ENCODE assay signal across 9 mouse cellular contexts in genomic region chr8:115095548-115095947, GRCm38 (mm10).
DNase-seq lines count a peak whose midpoint lies in the region; ATAC-seq and TF ChIP-seq lines count a peak whose summit lies in the region.
"Had no signal": no experiment of that assay in that cellular context is flagged by ENCODE, and none has a peak within 500 bp of the region (broad histone marks: within the 10 kb centered on the region; RNA-seq: fewer than 3 reads in every experiment).

No protein-coding gene starts in this region.

- DNase-seq in layer of hippocampus, adult 11-12 months (ENCODE audit: low spot score) = peak; percentile 16
- DNase-seq in layer of hippocampus, adult 9-11 months = no peak
- peak; percentile 8 to 19 for DNase-seq in CD8-positive naive resting alpha-beta T cell, adult 2 months (ENCODE audit: low read depth in 2 of 2, low spot score in 2 of 2)
- no peak for DNase-seq in Patski (ENCODE audit: low read depth, low spot score)
- peak; percentile 37 for DNase-seq in lung, postnatal 36 days
- no peak for DNase-seq in neural tube, embryonic 10.5 days (ENCODE audit: extremely low spot score, low spot score)

- H3K27ac ChIP-seq in embryonic fibroblast, embryonic 13.5 days (ENCODE audit: insufficient read depth, low read length) = no peak overlapping the region
- H3K27ac ChIP-seq: embryonic facial prominence, embryonic 15.5 days; limb, embryonic 12.5 days had no signal

- H3K4me1 ChIP-seq in embryonic fibroblast, embryonic 13.5 days (ENCODE audit: control insufficient read depth, insufficient read depth, low read length) = no peaks in the 10 kb centered on the region; the same call in 1 of the 2 replicates
- H3K4me1 ChIP-seq: embryonic facial prominence, embryonic 15.5 days had no signal

- CTCF ChIA-PET in Patski (lab: Charles Lee) = no interaction called here

- TF ChIP-seq CTCF in Patski (IDR thresholded peaks at IDR 0.05) = peak; percentile 74
- peak; percentile 29; the same call in 1 of the 2 replicates for TF ChIP-seq CTCF in embryonic fibroblast, embryonic 13.5 days (IDR thresholded peaks at IDR 0.05; ENCODE audit: borderline replicate concordance, insufficient read depth, low read length)

- no peak overlapping the region for H3K4me3 ChIP-seq in embryonic fibroblast, embryonic 13.5 days (ENCODE audit: insufficient read depth, low read length)
- H3K4me3 ChIP-seq: embryonic facial prominence, embryonic 15.5 days; limb, embryonic 12.5 days had no signal

- POLR2A ChIA-PET in Patski (lab: Charles Lee) = no interaction called here

- in situ Hi-C loops in Patski (cut with MboI; ENCODE audit: low pct_unique_long_range_greater_than_20kb) = loop anchor here (5.0 to 25.0 kb wide), 2 partner anchors 612 to 1042 kb away; partner anchors contain the start of gene Maf

- TF ChIP-seq POLR2A in embryonic fibroblast, embryonic 13.5 days (IDR thresholded peaks at IDR 0.05; ENCODE audit: low read depth, low read length) = no peak

- H3K27me3 ChIP-seq in Patski = no peaks in the 10 kb centered on the region
- H3K27me3 ChIP-seq: embryonic facial prominence, embryonic 15.5 days had no signal

- ATAC-seq in Patski = no peak

Comparison
In these comparisons a context has a peak if more than half of its experiments do, and no peak if none do; other contexts are left out.
1. DNase-seq: peak in layer of hippocampus, adult 11-12 months (single experiment), CD8-positive naive resting alpha-beta T cell, adult 2 months (2 of 2) and lung, postnatal 36 days (single experiment); none in layer of hippocampus, adult 9-11 months (single experiment), Patski (single experiment) and neural tube, embryonic 10.5 days (single experiment).